Mouse (Mus musculus) adrenal gland, postnatal 4 days (tissue): ENCODE measurements around the gene Ccpg1. TPM values are rescaled to one million over a fixed set of nuclear protein-coding genes. Genes with fewer than 3 reads are reported as not detected.

Experiments used
- DNase-seq, 2 experiments: peaks; one replicate each; pipeline ENCODE4 v3.0.0; 2021 to 2022; ENCODE audit warnings: low spot score in 2 of 2, mixed read lengths in 2 of 2
- microRNA-seq: library from miRNA; unstranded; fragments of <30 nt; microRNA quantifications from one replicate; pipeline ENCODE4 v1.2.0, GENCODE M21; 2021
- total RNA-seq, 2 experiments: library from RNA; stranded (reverse); gene quantifications; 2 replicates each; pipeline ENCODE4 v1.2.3; 2021

Gene Ccpg1
- total RNA-seq, 2 experiments from 2014 or later, result 81.5 to 91.7 TPM

GRCm38 (mm10) chr9:73044146-73045079 lies 59.2 kb downstream of the Ccpg1 start, which contains the start of gene Rab27a:
Rab27a (plus strand) TSS chr9:73044854.
- DNase-seq, result peak; percentile 55 to 72

- DNase-seq, result no peak
Measured at GRCm38 (mm10) chr9:73045204-73045603, 60.0 kb downstream of the Ccpg1 start.

GRCm38 (mm10) chr9:73045711-73046110 lies 60.5 kb downstream of the Ccpg1 start:
- no peak for DNase-seq

- DNase-seq, result no peak
Measured at GRCm38 (mm10) chr9:73047906-73048305, 62.7 kb downstream of the Ccpg1 start.

GRCm38 (mm10) chr9:73048927-73049326 lies 63.7 kb downstream of the Ccpg1 start:
- no peak for DNase-seq

GRCm38 (mm10) chr9:73049833-73050232 lies 64.6 kb downstream of the Ccpg1 start:
- no peak for DNase-seq

GRCm38 (mm10) chr9:73050606-73051005 lies 65.4 kb downstream of the Ccpg1 start:
- no peak for DNase-seq

- DNase-seq, result no peak
Measured at GRCm38 (mm10) chr9:73055441-73055911, 70.2 kb downstream of the Ccpg1 start.

GRCm38 (mm10) chr9:73059224-73059623 lies 74.0 kb downstream of the Ccpg1 start:
- no peak for DNase-seq

GRCm38 (mm10) chr9:73063621-73064290 lies 78.5 kb downstream of the Ccpg1 start:
- no peak for DNase-seq

Small RNA genes lying within 50 kb of the gene (microRNA-seq; reads per million reads assigned to microRNA genes)
- not detected for gene Gm27353

Other genes with a start within 250 kb of the Ccpg1 start
- 1 to 10 TPM; 1.5 to 2.0 TPM for gene Prtg, start 178.6 kb upstream of the Ccpg1 start, total RNA-seq
- 1 to 10 TPM; 7.4 to 7.7 TPM for gene Pygo1, start 59.8 kb upstream of the Ccpg1 start, total RNA-seq
- 1 to 10 TPM; 1.7 to 1.8 TPM for gene Dyx1c1, start 26.6 kb upstream of the Ccpg1 start, total RNA-seq
- not detected for gene Gm44503, start 26.6 kb upstream of the Ccpg1 start, total RNA-seq
- 10 to 100 TPM; 14.1 to 15.1 TPM for gene Ccpg1os, start within 50 bp of the Ccpg1 start, total RNA-seq
- gene Pigb, start 54.9 kb downstream of the Ccpg1 start, total RNA-seq, result 10 to 100 TPM; 18.8 to 20.4 TPM
- gene Rab27a, start 59.4 kb downstream of the Ccpg1 start, total RNA-seq, result 10 to 100 TPM; 47.4 to 49.5 TPM
- 1 to 10 TPM; 1.3 to 1.5 TPM for gene Khdc3, start 116.4 kb downstream of the Ccpg1 start, total RNA-seq
- gene Gm20509, start 117.0 kb downstream of the Ccpg1 start, total RNA-seq, result not detected
- 10 to 100 TPM; 71.7 to 73.9 TPM for gene Rsl24d1, start 128.0 kb downstream of the Ccpg1 start, total RNA-seq